Mouse (Mus musculus): ENCODE results near the gene Islr.

DNA sequence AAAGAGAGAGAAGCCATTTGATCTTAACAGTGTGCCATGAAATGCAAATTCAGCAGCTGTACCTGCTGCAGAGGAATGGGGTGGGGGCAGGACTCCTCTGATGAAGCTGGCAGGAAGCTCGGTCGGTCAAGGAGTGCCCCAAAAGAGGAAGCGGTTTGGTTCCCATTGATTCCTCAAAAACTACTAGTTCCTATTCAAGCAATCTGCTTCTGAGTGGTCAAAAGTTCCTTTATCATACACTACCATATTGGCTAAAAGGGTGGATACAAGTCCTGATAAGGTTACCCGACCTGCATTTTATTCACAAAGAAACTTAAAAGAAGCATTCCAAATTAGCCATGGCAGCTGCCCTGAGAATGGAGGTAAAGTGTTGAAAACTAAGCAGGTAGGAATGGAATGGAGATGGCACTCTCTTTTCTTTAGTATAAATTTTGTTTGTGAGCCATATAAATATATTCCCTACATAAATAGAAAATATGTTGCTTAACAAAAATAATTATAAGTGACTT lies 42.0 kb upstream of the Islr start:
- no peak for TF ChIP-seq MAX (IDR thresholded peaks at IDR 0.05; ENCODE audit: low read length)
- peak; percentile 96 to 97 for TF ChIP-seq EP300 (IDR thresholded peaks at IDR 0.05; ENCODE audit: low read depth in 1 of 2, low read length in 2 of 2)
- no peak for TF ChIP-seq CTCF (IDR thresholded peaks at IDR 0.05 in 2 of 3, conservative IDR thresholded peaks at IDR 0.05 in 1 of 3; ENCODE audit: control insufficient read depth in 1 of 3, insufficient read depth in 1 of 3, low read depth in 2 of 3, low read length in 3 of 3, poor library complexity in 1 of 3, severe bottlenecking in 1 of 3)
- no peak for TF ChIP-seq USF1 (IDR thresholded peaks at IDR 0.05; ENCODE audit: low read depth, low read length)
- no peak for TF ChIP-seq NRF1 (IDR thresholded peaks at IDR 0.05; ENCODE audit: insufficient read depth, low read depth, low read length, poor library complexity, severe bottlenecking)
- TF ChIP-seq GATA1 (IDR thresholded peaks at IDR 0.05; ENCODE audit: low read depth, low read length), result peak; percentile 98
- no peak for TF ChIP-seq CHD2 (IDR thresholded peaks at IDR 0.05; ENCODE audit: low read length)

Data from MEL (cell line).